Mouse (Mus musculus) kidney, postnatal 25 days (tissue): ENCODE measurements at regions not wholly inside any gene's neighbourhood (a gene's known extent, or its start where the extent isn't known, plus 50 kb on each side); places are given as distances from the start of the nearest gene placed in this dataset.
"Not testable (repeated sequence)": the region's sequence is repeated elsewhere in the genome, so short reads cannot be mapped to it uniquely, and the experiment has no call there.

ENCODE experiments used
- DNase-seq, 2 experiments: peaks; one replicate each; pipeline ENCODE4 v3.0.0; 2021; ENCODE audit warnings: mixed read lengths in 2 of 2

GRCm38 (mm10) chr2:108764703-108765102 is 515.8 kb upstream of the Kif18a start:
- DNase-seq = no peak

- DNase-seq = peak in 1 of 2 experiments; percentile 1
These were observed 514.1 kb upstream of the Kif18a start for GRCm38 (mm10) chr2:108766461-108766860.

- no peak for DNase-seq
These were observed 510.2 kb upstream of the Kif18a start for GRCm38 (mm10) chr2:108770383-108770782.

- DNase-seq = no peak
These were observed 497.1 kb upstream of the Kif18a start for GRCm38 (mm10) chr2:108783457-108783856.

- no peak for DNase-seq
These were observed 495.2 kb upstream of the Kif18a start for GRCm38 (mm10) chr2:108785161-108785957.

GRCm38 (mm10) chr2:108789166-108789565 is 491.4 kb upstream of the Kif18a start:
- no peak for DNase-seq

- DNase-seq = no peak
These were observed 485.4 kb upstream of the Kif18a start for GRCm38 (mm10) chr2:108795145-108795544.

GRCm38 (mm10) chr2:108796816-108797581 is 483.5 kb upstream of the Kif18a start:
- no peak for DNase-seq

- no peak for DNase-seq
These were observed 468.2 kb upstream of the Kif18a start for GRCm38 (mm10) chr2:108812367-108812766.

- no peak for DNase-seq
These were observed 467.4 kb upstream of the Kif18a start for GRCm38 (mm10) chr2:108813040-108813566.

GRCm38 (mm10) chr2:108816579-108816978 is 464.0 kb upstream of the Kif18a start:
- no peak for DNase-seq

- no peak for DNase-seq
These were observed 456.5 kb upstream of the Kif18a start for GRCm38 (mm10) chr2:108824025-108824424.

- no peak for DNase-seq
These were observed 454.6 kb upstream of the Kif18a start for GRCm38 (mm10) chr2:108825981-108826380.

- DNase-seq = no peak
These were observed 453.3 kb upstream of the Kif18a start for GRCm38 (mm10) chr2:108827106-108827838.

GRCm38 (mm10) chr2:108827974-108828700 is 452.4 kb upstream of the Kif18a start:
- DNase-seq = no peak

GRCm38 (mm10) chr2:108843855-108844254 is 436.7 kb upstream of the Kif18a start:
- not testable (repeated sequence) for DNase-seq

GRCm38 (mm10) chr2:108848051-108848450 is 432.5 kb upstream of the Kif18a start:
- no peak for DNase-seq

GRCm38 (mm10) chr2:108854399-108854798 is 426.1 kb upstream of the Kif18a start:
- no peak for DNase-seq

- no peak for DNase-seq
These were observed 403.4 kb upstream of the Kif18a start for GRCm38 (mm10) chr2:108877141-108877540.

- DNase-seq = no peak
These were observed 402.9 kb upstream of the Kif18a start for GRCm38 (mm10) chr2:108877676-108878075.

- no peak for DNase-seq
These were observed 376.3 kb upstream of the Kif18a start for GRCm38 (mm10) chr2:108904121-108904733.

GRCm38 (mm10) chr2:108913555-108913954 is 367.0 kb upstream of the Kif18a start:
- no peak for DNase-seq
